Mouse (Mus musculus) midbrain, embryonic 15.5 days (tissue): ENCODE results near the gene Sst. TPM values are rescaled to one million over a fixed set of nuclear protein-coding genes. Genes with fewer than 3 reads are reported as not detected.
"Not testable (repeated sequence)": the region's sequence is repeated elsewhere in the genome, so short reads cannot be mapped to it uniquely, and the experiment has no call there.

Experiments
- ATAC-seq: fragments of 200-750 bp; cut with Nextera tagmentation; replicated peaks from 2 replicates; pipeline ENCODE4 v1.8.0; 2017; ENCODE audit warnings: moderate TSS enrichment
- H3K27ac ChIP-seq: fragments of 300-500 bp; sonication (generic); 2 replicates; pipeline ENCODE4 v1.5.1; 2015; ENCODE audit warnings: mild to moderate bottlenecking, inconsistent platforms
- H3K27me3 ChIP-seq: fragments of 300-500 bp; sonication (generic); replicated peaks from 2 replicates; pipeline ENCODE4 v1.6.1; 2015; ENCODE audit warnings: inconsistent platforms
- H3K36me3 ChIP-seq: fragments of 300-500 bp; sonication (generic); replicated peaks from 2 replicates; pipeline ENCODE4 v1.6.1; 2015; ENCODE audit warnings: inconsistent platforms
- H3K4me1 ChIP-seq: fragments of 300-500 bp; sonication (generic); 2 replicates; pipeline ENCODE4 v1.6.1; 2015; ENCODE audit warnings: inconsistent platforms
- H3K4me2 ChIP-seq: fragments of 300-500 bp; sonication (generic); 2 replicates; pipeline ENCODE4 v1.6.1; 2015; ENCODE audit warnings: inconsistent platforms, mild to moderate bottlenecking, moderate library complexity
- H3K4me3 ChIP-seq: fragments of 300-500 bp; sonication (generic); 2 replicates; pipeline ENCODE4 v1.5.1; 2015; ENCODE audit warnings: mild to moderate bottlenecking, inconsistent platforms
- H3K9ac ChIP-seq: fragments of 300-500 bp; sonication (generic); 2 replicates; pipeline ENCODE4 v1.6.1; 2015; ENCODE audit warnings: mild to moderate bottlenecking, inconsistent platforms
- H3K9me3 ChIP-seq: fragments of 300-500 bp; sonication (generic); 2 replicates; pipeline ENCODE4 v1.6.1; 2016; ENCODE audit warnings: inconsistent platforms
- WGBS: fragments of 180-500 bp; shearing (Covaris S2); methylation state at CpG from one replicate; pipeline ENCODE4 v1.1.7; 2015; ENCODE audit warnings: mixed read lengths; 5-methylcytosine and 5-hydroxymethylcytosine counted together
- polyA plus RNA-seq: library from polyadenylated mRNA; unstranded; fragments of >200 nt; fragmentation: Nextera tagmentation; extraction: Ambion mirVana; gene quantifications from 2 replicates; pipeline ENCODE4 v1.2.1, GENCODE M21; 2015

Gene Sst
- polyA plus RNA-seq, 1 experiment from 2014 or later: 271 TPM

- H3K9me3 ChIP-seq, ATAC-seq, H3K9ac ChIP-seq, H3K4me3 ChIP-seq, H3K36me3 ChIP-seq, H3K27ac ChIP-seq, H3K4me1 ChIP-seq, H3K27me3 ChIP-seq, H3K4me2 ChIP-seq: not testable (repeated sequence)
- 82% methylated on average over 9 of the region's 9 CpGs for WGBS
These were observed 17.6 kb upstream of the Sst start for GRCm38 (mm10) chr16:23908076-23909014.

- H3K27ac ChIP-seq, H3K36me3 ChIP-seq, H3K9ac ChIP-seq, H3K4me2 ChIP-seq, H3K9me3 ChIP-seq, ATAC-seq, H3K4me3 ChIP-seq, H3K4me1 ChIP-seq, H3K27me3 ChIP-seq: not testable (repeated sequence)
- 91% methylated on average over 3 of the region's 3 CpGs for WGBS
These were observed 15.8 kb upstream of the Sst start for GRCm38 (mm10) chr16:23906586-23906985.

GRCm38 (mm10) chr16:23901411-23901810 lies 10.7 kb upstream of the Sst start:
- H3K36me3 ChIP-seq: no peaks in the 10 kb centered on the region
- 88% methylated on average over 7 of the region's 7 CpGs for WGBS
- no peaks in the 10 kb centered on the region for H3K9me3 ChIP-seq
- no peak overlapping the region for H3K9ac ChIP-seq
- no peak overlapping the region for H3K4me3 ChIP-seq
- no peak for ATAC-seq
- H3K4me1 ChIP-seq: peaks cover 16% of the 10 kb centered on the region
- no peak overlapping the region for H3K27ac ChIP-seq
- H3K27me3 ChIP-seq: no peaks in the 10 kb centered on the region
- no peak overlapping the region for H3K4me2 ChIP-seq

GRCm38 (mm10) chr16:23900061-23900460 lies 9.3 kb upstream of the Sst start:
- Histone ChIP-seq H3K4me2 (no peak overlapping the region), H3K9ac (no peak overlapping the region), H3K9me3 (no peaks in the 10 kb centered on the region), H3K4me3 (no peak overlapping the region), H3K36me3 (no peaks in the 10 kb centered on the region), H3K27ac (no peak overlapping the region), H3K4me1 (peaks cover 16% of the 10 kb centered on the region), H3K27me3 (no peaks in the 10 kb centered on the region)
- 80% methylated on average over 4 of the region's 4 CpGs for WGBS
- no peak for ATAC-seq

DNA sequence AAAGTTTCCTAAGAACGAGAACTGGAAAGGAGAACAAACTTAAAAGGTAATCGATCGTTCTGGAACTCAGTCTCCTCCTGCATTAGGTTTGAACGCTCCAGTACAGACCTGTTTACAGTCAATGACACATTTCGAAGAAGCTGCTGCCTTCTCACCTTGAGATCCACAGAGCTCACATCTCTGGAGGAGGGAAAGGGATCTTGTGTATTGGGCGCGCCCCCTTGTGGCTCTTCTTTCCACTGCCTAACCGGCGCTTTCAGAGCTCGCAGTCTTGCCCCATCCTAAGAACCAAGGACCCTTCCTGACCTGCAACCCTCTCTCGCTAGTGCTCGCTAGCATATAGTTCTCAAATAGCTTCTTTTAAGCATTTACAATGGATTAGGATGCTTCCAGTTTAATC lies 8.1 kb upstream of the Sst start:
- peak; percentile 90 for ATAC-seq
- Histone ChIP-seq H3K4me3 (peak overlapping the region; percentile 28; the same call in 1 of the 2 replicates), H3K4me1 (peaks cover 16% of the 10 kb centered on the region), H3K27me3 (no peaks in the 10 kb centered on the region), H3K4me2 (peak overlapping the region; percentile 55), H3K27ac (no peak overlapping the region), H3K36me3 (no peaks in the 10 kb centered on the region), H3K9me3 (no peaks in the 10 kb centered on the region), H3K9ac (no peak overlapping the region)
- 13% methylated on average over 12 of the region's 12 CpGs for WGBS

DNA sequence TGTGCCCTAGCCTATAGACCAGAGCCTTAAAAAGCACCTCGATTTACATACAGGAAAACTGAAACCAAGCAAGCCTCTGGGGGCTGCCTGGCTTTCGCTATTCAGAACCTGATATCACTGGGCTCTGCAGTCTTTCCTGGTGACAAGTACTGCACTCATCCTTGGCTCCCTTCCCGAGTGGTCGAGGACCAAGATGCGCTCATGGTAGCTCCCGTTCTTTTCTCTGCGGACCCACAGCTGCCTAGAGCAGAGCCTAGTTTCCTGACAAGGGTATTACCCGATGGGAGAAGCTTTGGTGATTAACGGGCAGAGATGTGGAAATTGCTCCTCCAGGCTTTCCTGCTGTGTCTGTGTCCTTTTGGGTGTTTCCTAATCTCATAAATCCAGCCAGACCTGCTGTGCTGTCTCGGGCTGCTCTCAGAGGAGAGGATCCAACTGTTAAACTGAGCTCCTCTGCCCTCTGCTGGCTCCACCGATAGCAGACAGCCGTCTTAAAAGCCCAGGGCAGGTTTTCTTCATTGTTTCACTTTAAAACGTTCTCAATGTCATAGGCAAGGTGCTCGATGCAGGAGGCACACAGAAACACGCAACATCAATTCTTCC lies 7.3 kb upstream of the Sst start:
- Histone ChIP-seq H3K27me3 (no peaks in the 10 kb centered on the region), H3K4me2 (peak overlapping the region; percentile 55), H3K36me3 (no peaks in the 10 kb centered on the region), H3K9me3 (no peaks in the 10 kb centered on the region), H3K9ac (peak overlapping the region; percentile 35; the same call in 1 of the 2 replicates), H3K27ac (peak overlapping the region; percentile 53), H3K4me1 (peaks cover 16% of the 10 kb centered on the region), H3K4me3 (peak overlapping the region; percentile 28)
- ATAC-seq: peak; percentile 94
- 9% methylated on average over 15 of the region's 15 CpGs for WGBS

DNA sequence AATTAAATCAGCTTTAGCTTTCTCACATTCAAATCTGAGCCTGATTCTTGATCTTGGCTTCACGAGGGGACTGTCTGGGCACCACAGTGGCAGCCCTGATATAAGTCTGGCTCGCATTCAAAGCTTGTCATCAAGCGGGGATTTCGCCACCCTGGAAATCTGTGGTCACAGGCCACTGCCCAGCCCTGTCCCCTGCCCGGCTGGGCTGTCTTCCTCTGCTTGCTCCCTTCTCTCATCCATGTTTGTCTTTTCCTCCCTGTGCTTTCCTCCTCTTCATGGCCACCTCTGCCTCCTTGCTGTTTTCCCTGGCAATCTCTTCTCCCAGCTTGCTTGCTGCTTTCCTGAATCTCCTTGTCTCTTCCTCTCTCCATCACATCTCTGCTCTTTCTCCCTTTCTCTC lies 6.7 kb upstream of the Sst start:
- H3K4me1 ChIP-seq: peaks cover 16% of the 10 kb centered on the region
- peak overlapping the region; percentile 53 for H3K27ac ChIP-seq
- ATAC-seq: no peak
- H3K9me3 ChIP-seq: no peaks in the 10 kb centered on the region
- no peaks in the 10 kb centered on the region for H3K36me3 ChIP-seq
- no peak overlapping the region; the same call in 1 of the 2 replicates for H3K4me3 ChIP-seq
- H3K4me2 ChIP-seq: peak overlapping the region; percentile 55
- H3K27me3 ChIP-seq: no peaks in the 10 kb centered on the region
- H3K9ac ChIP-seq: 0 out of 2 replicates have a peak overlapping the region, but pooled peaks have one; percentile 35
- WGBS: 51% methylated on average over 5 of the region's 5 CpGs

DNA sequence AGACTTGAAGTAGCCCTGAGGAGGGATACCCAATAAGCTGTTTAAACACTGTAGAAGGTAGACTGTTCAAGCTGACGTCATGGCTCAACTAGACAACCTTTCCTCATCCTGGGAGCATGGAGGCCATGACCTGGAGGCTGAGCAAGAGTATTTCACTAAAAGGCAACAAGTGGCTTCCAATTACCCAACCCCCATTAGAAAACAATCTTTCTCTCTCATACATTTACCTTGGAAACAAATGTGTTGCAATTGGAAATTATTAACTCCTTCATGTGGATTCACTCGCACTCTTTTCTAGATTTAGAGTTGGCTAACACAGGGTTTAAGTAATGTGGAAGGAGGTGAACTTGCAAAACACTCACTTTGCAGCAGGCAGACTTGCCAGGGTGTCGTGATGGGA lies 4.4 kb upstream of the Sst start:
- Histone ChIP-seq H3K36me3 (no peaks in the 10 kb centered on the region), H3K27ac (no peak overlapping the region), H3K9me3 (no peaks in the 10 kb centered on the region), H3K4me3 (no peak overlapping the region), H3K9ac (no peak overlapping the region), H3K27me3 (peaks cover 19% of the 10 kb centered on the region), H3K4me2 (no peak overlapping the region), H3K4me1 (peaks cover 23% of the 10 kb centered on the region)
- WGBS: 90% methylated on average over 3 of the region's 3 CpGs
- no peak for ATAC-seq

DNA sequence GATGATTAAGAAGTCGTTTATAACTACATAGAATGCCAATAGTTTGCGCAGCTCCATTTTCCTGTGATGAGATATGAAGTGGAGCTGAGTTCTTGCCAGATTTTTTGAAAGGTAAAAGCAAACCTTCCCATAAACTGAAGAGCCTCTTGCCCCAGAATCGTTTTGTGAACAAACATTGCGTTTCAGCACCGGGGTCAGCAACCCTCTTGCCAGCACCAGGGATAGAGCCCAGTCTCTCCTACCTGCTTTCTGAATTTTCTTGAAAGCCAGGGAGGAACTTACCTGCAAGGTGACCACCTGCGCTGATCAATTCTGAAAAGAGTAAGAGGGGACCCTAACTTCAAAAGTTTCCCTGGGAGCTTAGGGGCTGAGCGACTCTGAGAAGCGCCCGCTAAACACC lies 607 bp downstream of the Sst start:
- Histone ChIP-seq H3K36me3 (no peaks in the 10 kb centered on the region), H3K27me3 (peaks cover 27% of the 10 kb centered on the region), H3K9me3 (no peaks in the 10 kb centered on the region), H3K4me1 (peaks cover 15% of the 10 kb centered on the region), H3K4me2 (peak overlapping the region; percentile 55), H3K27ac (no peak overlapping the region), H3K4me3 (peak overlapping the region; percentile 38), H3K9ac (peak overlapping the region; percentile 14; the same call in 1 of the 2 replicates)
- no peak for ATAC-seq
- WGBS: 9% methylated on average over 9 of the region's 9 CpGs

- WGBS: 40% methylated on average over 10 of the region's 10 CpGs
- no peak for ATAC-seq
- H3K27ac ChIP-seq: no peak overlapping the region
- H3K4me1 ChIP-seq: peaks cover 17% of the 10 kb centered on the region
- H3K27me3 ChIP-seq: peaks cover 27% of the 10 kb centered on the region
- no peaks in the 10 kb centered on the region for H3K9me3 ChIP-seq
- H3K4me3 ChIP-seq: no peak overlapping the region
- H3K9ac ChIP-seq: no peak overlapping the region
- H3K4me2 ChIP-seq: no peak overlapping the region
- no peaks in the 10 kb centered on the region for H3K36me3 ChIP-seq
These were observed 2.7 kb downstream of the Sst start for GRCm38 (mm10) chr16:23887910-23888579.

GRCm38 (mm10) chr16:23885098-23885497 lies 5.7 kb downstream of the Sst start:
- 64% methylated on average over 12 of the region's 12 CpGs for WGBS
- H3K27me3 ChIP-seq: peaks cover 7% of the 10 kb centered on the region
- H3K27ac ChIP-seq: no peak overlapping the region
- no peak overlapping the region for H3K9ac ChIP-seq
- no peak overlapping the region for H3K4me3 ChIP-seq
- ATAC-seq: no peak
- peaks cover 9% of the 10 kb centered on the region; the same call in 1 of the 2 replicates for H3K4me1 ChIP-seq
- no peaks in the 10 kb centered on the region for H3K36me3 ChIP-seq
- no peak overlapping the region for H3K4me2 ChIP-seq
- H3K9me3 ChIP-seq: no peaks in the 10 kb centered on the region

- H3K27ac ChIP-seq: no peak overlapping the region
- H3K4me3 ChIP-seq: no peak overlapping the region
- H3K4me1 ChIP-seq: no peaks in the 10 kb centered on the region
- no peaks in the 10 kb centered on the region for H3K36me3 ChIP-seq
- 66% methylated on average over 1 of the region's 1 CpGs for WGBS
- no peak overlapping the region for H3K9ac ChIP-seq
- no peak for ATAC-seq
- no peaks in the 10 kb centered on the region for H3K27me3 ChIP-seq
- no peak overlapping the region for H3K4me2 ChIP-seq
- no peaks in the 10 kb centered on the region for H3K9me3 ChIP-seq
These were observed 35.5 kb downstream of the Sst start for GRCm38 (mm10) chr16:23855242-23855641.
